Mouse (Mus musculus) megakaryocyte, embryonic 14.5 days (primary cell): ENCODE results near the gene Gfra4. TPM values are rescaled to one million over a fixed set of nuclear protein-coding genes. Genes with fewer than 3 reads are reported as not detected.

ENCODE experiments used
- H3K27me3 ChIP-seq: replicated peaks from 2 replicates; pipeline ENCODE3; 2012; ENCODE audit warnings: inconsistent platforms
- H3K36me3 ChIP-seq: replicated peaks from 2 replicates; pipeline ENCODE3; 2012; ENCODE audit warnings: low read length, inconsistent platforms, mixed read lengths
- H3K4me1 ChIP-seq: 2 replicates; pipeline ENCODE4 v1.6.1; 2012; ENCODE audit warnings: inconsistent platforms
- H3K4me3 ChIP-seq: replicated peaks from 2 replicates; pipeline ENCODE3; 2012; ENCODE audit warnings: moderate library complexity, mild to moderate bottlenecking, inconsistent platforms
- H3K9me3 ChIP-seq: 2 replicates; pipeline ENCODE4 v1.6.1; 2012; ENCODE audit warnings: inconsistent platforms
- FLI1 ChIP-seq: IDR thresholded peaks from 2 replicates; pipeline ENCODE4 v1.6.1; 2012; ENCODE audit warnings: low read length, inconsistent platforms, mixed read lengths
- GATA1 ChIP-seq: IDR thresholded peaks from 3 replicates; pipeline ENCODE4 v1.6.1; 2012; ENCODE audit warnings: mixed read lengths, low read length, inconsistent platforms, borderline replicate concordance
- polyA plus RNA-seq: library from polyadenylated mRNA; stranded (reverse); fragments of >175 nt; gene quantifications from 2 replicates; pipeline ENCODE4 v1.2.3, GENCODE M21; 2012; ENCODE audit warnings: low replicate concordance; ENCODE audit not compliant: insufficient read depth

Gfra4 gene
- polyA plus RNA-seq, 1 experiment, result 1.3 TPM

- TF ChIP-seq GATA1 (no peak), FLI1 (no peak)
- Histone ChIP-seq H3K4me1 (peaks cover 51% of the 10 kb centered on the region), H3K36me3 (no peaks in the 10 kb centered on the region), H3K4me3 (peak overlapping the region; percentile 51), H3K9me3 (no peaks in the 10 kb centered on the region), H3K27me3 (peaks cover 76% of the 10 kb centered on the region)
These were observed 10.1 kb upstream of the Gfra4 start for GRCm38 (mm10) chr2:131052862-131053418.

- Histone ChIP-seq H3K36me3 (no peaks in the 10 kb centered on the region), H3K4me1 (peaks cover 50% of the 10 kb centered on the region), H3K4me3 (no peak overlapping the region), H3K27me3 (peaks cover 74% of the 10 kb centered on the region), H3K9me3 (no peaks in the 10 kb centered on the region)
- no peak for TF ChIP-seq GATA1
- TF ChIP-seq FLI1, result no peak
These were observed 9.2 kb upstream of the Gfra4 start for GRCm38 (mm10) chr2:131052043-131052442.

- no peak overlapping the region for H3K4me3 ChIP-seq
- TF ChIP-seq GATA1 (no peak), FLI1 (no peak)
- H3K27me3 ChIP-seq, result peaks cover 67% of the 10 kb centered on the region
- peaks cover 16% of the 10 kb centered on the region for H3K4me1 ChIP-seq
- H3K9me3 ChIP-seq, result no peaks in the 10 kb centered on the region
- H3K36me3 ChIP-seq, result no peaks in the 10 kb centered on the region
These were observed 3.1 kb upstream of the Gfra4 start for GRCm38 (mm10) chr2:131046025-131046424.

- Histone ChIP-seq H3K27me3 (peaks cover 67% of the 10 kb centered on the region), H3K9me3 (no peaks in the 10 kb centered on the region), H3K4me1 (peaks cover 20% of the 10 kb centered on the region), H3K4me3 (no peak overlapping the region), H3K36me3 (no peaks in the 10 kb centered on the region)
- TF ChIP-seq FLI1, result no peak
These were observed 2.3 kb upstream of the Gfra4 start for GRCm38 (mm10) chr2:131044989-131045720.

DNA sequence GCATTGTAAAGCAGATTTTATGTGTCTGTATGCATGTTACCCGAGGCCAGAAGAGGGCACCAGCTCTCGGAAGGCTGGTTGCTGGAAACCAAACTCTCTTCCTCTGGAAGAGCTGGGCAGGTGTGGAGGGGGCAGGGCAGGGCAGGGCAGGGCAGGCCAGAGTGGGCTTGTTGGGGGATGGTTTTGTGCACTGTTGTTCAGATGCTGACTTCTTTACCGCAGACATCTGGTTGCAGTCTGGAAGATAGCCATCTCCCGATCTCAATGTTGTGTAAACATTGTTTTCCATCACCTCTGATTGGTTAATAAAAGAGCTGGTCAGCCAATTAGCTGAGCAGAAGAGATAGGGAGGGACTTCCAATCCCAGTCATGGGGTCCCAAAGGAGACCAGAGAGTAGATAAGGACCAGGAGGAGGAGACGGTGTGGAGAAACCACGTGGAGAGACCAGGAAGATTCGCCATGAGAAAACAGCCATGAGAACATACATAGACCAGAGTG is 1.5 kb upstream of the Gfra4 start:
- Histone ChIP-seq H3K4me1 (peaks cover 24% of the 10 kb centered on the region), H3K9me3 (no peaks in the 10 kb centered on the region), H3K27me3 (peaks cover 72% of the 10 kb centered on the region), H3K4me3 (no peak overlapping the region), H3K36me3 (no peaks in the 10 kb centered on the region)
- TF ChIP-seq FLI1, result no peak
- TF ChIP-seq GATA1, result no peak

- peaks cover 82% of the 10 kb centered on the region for H3K27me3 ChIP-seq
- peaks cover 49% of the 10 kb centered on the region for H3K4me1 ChIP-seq
- H3K36me3 ChIP-seq, result no peaks in the 10 kb centered on the region
- no peak for TF ChIP-seq FLI1
- TF ChIP-seq GATA1, result no peak
- H3K9me3 ChIP-seq, result no peaks in the 10 kb centered on the region
- peak overlapping the region; percentile 89 for H3K4me3 ChIP-seq
These were observed 1.7 kb downstream of the Gfra4 start for GRCm38 (mm10) chr2:131040854-131041825.

GRCm38 (mm10) chr2:131038675-131039074 is 4.2 kb downstream of the Gfra4 start:
- H3K4me1 ChIP-seq, result peaks cover 46% of the 10 kb centered on the region
- H3K36me3 ChIP-seq, result no peaks in the 10 kb centered on the region
- peaks cover 4% of the 10 kb centered on the region for H3K9me3 ChIP-seq
- H3K4me3 ChIP-seq, result no peak overlapping the region
- TF ChIP-seq GATA1, result no peak
- no peak for TF ChIP-seq FLI1
- peaks cover 71% of the 10 kb centered on the region for H3K27me3 ChIP-seq

GRCm38 (mm10) chr2:131038197-131038596 is 4.7 kb downstream of the Gfra4 start:
- Histone ChIP-seq H3K27me3 (peaks cover 69% of the 10 kb centered on the region), H3K4me3 (no peak overlapping the region), H3K4me1 (peaks cover 46% of the 10 kb centered on the region), H3K36me3 (no peaks in the 10 kb centered on the region), H3K9me3 (peaks cover 9% of the 10 kb centered on the region)
- no peak for TF ChIP-seq GATA1
- TF ChIP-seq FLI1, result no peak

- H3K36me3 ChIP-seq, result no peaks in the 10 kb centered on the region
- peaks cover 46% of the 10 kb centered on the region for H3K4me1 ChIP-seq
- H3K4me3 ChIP-seq, result no peak overlapping the region
- no peak for TF ChIP-seq GATA1
- no peak for TF ChIP-seq FLI1
- H3K27me3 ChIP-seq, result peaks cover 61% of the 10 kb centered on the region
- H3K9me3 ChIP-seq, result peaks cover 11% of the 10 kb centered on the region
These were observed 5.5 kb downstream of the Gfra4 start for GRCm38 (mm10) chr2:131037226-131037990.
